Mouse (Mus musculus) frontal cortex, postnatal 36 days (tissue): ENCODE data around the gene Klrb1a.
"Not testable (repeated sequence)": the region's sequence is repeated elsewhere in the genome, so short reads cannot be mapped to it uniquely, and the experiment has no call there.

Source experiments
- DNase-seq, 2 experiments: peaks; one replicate each; pipeline ENCODE4 v3.0.0; 2022; ENCODE audit warnings: low spot score in 2 of 2

Klrb1a gene

DNA sequence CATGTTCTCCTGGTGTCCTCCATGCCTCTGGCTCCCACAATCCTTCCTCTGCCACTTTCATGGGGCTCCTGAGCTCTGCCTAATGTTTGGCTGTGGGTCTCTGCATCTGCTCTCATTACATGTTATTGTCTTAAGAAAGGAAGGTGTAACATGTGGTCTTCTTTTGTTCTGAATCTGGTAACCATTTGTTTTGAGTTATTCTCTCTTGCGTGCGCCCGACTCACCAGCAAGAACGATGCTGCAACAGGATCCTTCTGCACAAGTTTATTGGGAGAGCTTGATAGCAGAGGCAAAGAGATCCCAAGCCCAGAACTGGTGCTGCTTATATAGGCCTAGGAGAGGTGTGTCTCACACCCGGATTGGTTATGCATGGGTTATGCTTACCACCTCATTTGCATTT, at the start of gene Klrb1a:
Klrb1a (minus strand) TSS at position 101 of the 400 bp plus-strand sequence.
- DNase-seq: not testable (repeated sequence)

DNA sequence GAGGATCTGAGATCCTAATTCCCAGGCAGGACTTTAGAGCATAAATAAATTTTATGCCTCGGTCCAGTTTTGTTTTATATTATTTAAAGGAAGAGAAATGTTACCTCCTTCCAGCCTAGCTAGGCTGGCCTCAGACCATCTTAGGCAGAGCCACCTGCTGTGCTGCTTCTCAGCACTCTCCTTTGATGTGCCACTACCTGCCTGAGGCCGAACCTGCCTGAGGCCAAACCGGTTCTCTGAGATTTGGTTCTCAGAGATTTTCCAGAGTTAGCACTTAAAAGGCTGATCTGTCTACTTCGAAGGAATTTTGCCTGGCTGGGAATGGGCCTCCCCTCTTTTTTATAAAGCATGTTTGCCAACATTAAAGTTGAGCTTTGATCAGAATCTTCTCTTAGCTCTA, 46.6 kb upstream of the Klrb1a start:
- DNase-seq: no peak

DNA sequence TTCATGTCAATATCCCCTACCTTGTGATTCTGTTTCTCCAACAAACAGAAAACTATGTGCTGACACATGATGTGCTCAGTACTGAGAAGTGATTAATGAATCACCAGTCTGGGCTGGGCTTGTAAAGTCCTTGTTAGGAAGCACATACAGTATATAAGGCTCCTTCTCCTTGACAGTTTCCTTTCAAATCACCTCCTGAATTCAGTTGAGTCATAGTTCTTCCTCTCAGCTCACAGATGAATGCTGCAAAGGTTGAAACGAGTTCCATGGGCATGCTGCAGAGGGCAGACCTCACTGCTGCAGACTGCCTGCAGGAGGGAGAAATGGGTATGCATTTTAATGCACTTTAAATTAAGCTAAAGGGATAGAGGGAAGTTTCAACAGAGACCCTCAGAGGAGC, 38.9 kb upstream of the Klrb1a start, which contains the start of gene Clec2h:
Clec2h (plus strand) TSS at position 180 of the 400 bp plus-strand sequence.
- DNase-seq: no peak

DNA sequence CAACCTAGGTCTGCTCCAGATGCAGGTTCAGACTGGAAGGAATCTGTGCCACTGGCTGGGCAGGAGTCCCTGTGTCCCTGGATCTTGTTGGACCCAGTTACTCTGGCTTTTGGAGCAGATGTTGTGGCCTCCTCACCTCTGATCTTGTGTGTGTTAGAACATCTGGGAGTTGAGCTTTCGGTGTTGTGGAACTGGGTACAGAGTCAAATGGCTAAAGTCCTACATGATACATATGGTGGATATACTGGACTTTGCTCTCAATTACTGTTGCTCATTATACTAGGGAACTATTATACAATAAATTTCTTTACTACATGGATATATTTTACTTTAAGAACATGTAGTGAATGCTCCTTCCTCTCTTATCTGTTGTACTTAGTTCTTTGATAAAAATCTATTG, 37.9 kb upstream of the Klrb1a start:
- DNase-seq: no peak

DNA sequence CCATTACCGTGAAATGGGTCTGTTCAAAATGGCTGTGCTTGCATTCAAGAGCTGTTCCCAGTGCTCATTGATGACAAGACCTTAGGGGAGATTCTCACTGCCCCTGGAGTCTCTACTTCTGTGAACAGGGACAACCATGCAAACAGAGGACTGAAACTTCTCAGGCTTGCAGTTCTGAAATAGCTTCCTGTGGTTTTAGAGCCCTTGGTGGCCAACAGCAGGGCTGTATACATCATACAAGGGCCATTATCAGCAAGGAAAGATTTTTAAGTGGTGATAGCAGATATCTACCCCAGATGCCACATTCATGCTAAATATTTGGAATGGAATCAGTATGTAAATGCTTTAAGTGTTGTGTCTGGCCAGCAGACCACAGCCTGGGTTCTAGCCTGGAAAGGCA, 29.6 kb upstream of the Klrb1a start:
- no peak for DNase-seq

DNA sequence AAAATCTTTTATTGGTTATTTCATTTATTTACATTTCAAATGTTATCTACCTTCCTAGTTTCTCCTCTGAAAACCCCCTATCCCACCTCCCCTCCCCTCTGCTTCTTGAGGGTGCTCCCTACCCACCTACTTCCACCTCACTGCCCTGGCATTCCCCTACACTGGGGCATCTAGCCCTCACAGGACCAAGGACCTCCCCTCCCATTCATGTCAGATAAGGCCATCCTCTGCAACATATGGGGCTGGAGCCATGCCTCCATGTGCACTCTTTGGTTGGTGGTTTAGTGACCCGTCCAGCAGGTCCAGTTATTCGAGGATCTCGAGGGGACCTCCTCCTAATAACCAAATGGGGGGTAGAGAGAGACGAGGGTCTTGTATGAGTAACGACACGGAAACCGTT, 27.5 kb upstream of the Klrb1a start:
- DNase-seq: not testable (repeated sequence)

DNA sequence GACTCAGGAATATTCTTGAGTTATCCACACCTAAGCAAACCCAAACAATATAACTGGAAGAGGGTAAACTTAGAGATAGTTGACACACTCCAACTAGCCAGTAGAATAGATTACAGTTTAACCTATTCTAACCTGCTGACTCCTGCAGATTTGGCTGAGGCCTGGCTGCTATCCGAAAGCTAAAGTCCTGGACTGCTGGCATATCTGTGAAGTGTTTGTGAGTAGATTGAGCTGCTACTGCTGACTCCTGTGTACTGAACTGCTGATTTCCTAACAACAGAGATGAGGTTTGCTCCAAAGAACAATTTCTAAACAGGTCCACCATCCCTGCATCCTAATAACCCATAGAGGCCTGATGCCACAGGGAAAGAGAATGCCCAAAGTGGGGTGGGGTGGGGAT, 26.9 kb upstream of the Klrb1a start:
- no peak for DNase-seq

DNA sequence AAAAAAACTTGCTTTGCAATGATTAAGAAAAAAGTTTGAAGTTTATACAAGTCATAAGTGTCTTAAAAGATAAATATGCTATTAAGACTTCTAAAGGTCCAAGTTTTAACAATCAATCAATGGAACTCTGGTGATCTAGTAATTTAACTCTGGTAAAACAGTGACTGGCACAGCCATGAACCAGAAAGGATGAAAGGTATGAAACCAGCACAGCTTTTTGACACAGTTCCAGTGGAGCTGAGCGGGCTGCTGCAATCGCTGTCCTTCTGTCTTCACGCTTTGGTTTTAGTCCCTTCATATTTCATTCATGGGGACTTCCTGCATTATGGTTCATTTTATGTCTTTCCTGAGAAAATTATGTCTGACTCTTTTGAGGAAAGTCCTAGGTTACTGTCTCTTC, 26.3 kb upstream of the Klrb1a start:
- no peak for DNase-seq

DNA sequence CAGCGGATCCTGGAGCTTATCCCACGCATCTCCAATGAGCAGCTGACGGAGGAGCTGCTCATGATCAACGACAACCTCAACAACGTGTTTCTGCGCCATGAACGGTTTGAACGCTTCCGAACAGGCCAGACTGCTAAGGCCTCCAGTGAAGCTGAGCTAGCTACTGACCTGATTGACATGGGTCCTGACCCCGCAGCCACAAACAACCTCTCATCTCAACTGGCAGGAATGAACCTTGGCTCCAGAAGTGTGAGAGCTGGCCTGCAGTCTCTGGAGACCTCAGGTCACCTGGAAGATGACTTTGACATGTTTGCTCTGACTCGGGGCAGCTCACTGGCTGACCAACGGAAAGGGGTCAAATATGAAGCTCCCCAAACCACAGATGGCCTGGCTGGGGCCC, 22.4 kb upstream of the Klrb1a start:
- not testable (repeated sequence) for DNase-seq

DNA sequence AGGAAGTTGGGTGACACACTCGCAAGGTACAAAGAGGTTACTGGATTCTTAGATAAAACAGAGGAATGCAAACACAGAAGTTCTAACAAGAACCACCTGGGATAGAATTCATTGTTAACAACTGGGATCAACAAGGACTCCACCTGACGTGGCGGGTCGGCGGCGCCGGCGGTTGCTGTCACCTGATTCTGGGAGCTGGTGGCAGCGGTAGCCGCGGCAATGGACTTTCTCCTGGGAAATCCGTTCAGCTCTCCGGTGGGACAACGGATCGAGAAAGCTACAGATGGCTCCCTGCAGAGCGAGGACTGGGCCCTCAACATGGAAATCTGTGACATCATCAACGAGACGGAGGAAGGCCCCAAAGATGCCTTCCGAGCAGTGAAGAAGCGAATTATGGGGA, 21.4 kb upstream of the Klrb1a start:
- not testable (repeated sequence) for DNase-seq

DNA sequence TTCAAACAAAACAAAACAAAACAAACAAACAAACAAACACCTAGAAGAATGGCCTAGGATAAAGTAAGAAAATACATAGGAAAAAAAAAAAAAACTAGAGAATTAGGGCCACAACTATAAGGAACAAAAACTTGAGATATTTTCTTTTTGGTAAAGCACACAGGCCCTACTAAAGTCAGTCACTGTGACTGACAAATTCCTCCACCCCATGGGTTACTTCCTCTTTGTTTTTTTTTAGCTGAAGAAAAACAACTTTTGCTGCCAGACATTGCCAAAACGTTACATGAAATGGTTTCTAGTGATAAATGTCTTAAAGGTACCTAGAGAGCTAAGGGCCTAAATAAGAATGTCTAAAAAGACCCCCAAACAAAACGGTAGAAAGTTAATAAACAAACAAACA, 20.7 kb upstream of the Klrb1a start:
- no peak for DNase-seq

DNA sequence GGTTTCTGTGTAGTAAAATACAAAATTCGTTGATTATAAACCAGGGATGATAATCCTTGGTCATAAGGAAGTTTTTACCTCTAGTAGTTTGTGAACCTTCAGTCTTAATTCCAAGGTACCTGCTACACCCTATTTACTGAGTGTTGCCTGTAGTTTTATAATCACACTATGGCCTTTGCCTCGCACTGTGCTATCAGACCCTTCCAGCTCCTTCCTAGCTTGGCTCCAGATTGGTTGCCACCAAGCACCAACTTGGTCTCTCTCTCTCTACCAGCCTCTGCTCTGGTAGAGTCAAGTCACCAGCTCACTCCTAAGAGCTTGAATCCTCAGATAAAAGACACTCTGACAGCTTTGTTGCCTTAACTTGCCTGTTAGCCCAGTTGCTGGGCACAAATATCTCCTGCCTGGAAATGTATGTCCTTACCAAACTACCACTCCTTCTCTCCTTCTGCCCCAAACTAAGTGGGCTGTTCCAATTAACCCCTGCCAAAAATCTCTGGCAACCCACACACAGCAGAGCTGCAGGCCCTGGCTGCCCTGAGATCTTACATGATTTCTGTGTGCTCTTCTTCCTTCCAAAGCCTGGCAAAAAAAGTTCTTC, 17.9 kb upstream of the Klrb1a start:
- DNase-seq: no peak

DNA sequence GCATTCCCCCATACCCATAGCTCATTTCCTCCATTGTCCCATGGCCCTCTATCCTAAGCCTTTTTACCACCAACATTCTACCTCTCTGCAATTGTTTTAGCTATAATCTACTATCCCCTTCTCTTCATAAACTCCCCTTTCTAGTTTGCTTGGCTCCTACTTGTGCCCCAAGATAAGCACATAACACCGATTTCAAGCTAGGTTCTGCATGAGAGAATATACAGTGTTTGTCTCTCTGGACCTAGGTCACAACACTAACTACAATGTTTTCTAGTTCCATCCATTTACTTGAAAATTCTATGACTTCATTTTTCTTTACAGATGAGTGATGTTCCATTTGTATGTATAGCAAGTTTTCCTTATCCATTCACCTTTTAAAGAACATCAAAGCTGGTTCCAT, 17.3 kb upstream of the Klrb1a start:
- DNase-seq: no peak

DNA sequence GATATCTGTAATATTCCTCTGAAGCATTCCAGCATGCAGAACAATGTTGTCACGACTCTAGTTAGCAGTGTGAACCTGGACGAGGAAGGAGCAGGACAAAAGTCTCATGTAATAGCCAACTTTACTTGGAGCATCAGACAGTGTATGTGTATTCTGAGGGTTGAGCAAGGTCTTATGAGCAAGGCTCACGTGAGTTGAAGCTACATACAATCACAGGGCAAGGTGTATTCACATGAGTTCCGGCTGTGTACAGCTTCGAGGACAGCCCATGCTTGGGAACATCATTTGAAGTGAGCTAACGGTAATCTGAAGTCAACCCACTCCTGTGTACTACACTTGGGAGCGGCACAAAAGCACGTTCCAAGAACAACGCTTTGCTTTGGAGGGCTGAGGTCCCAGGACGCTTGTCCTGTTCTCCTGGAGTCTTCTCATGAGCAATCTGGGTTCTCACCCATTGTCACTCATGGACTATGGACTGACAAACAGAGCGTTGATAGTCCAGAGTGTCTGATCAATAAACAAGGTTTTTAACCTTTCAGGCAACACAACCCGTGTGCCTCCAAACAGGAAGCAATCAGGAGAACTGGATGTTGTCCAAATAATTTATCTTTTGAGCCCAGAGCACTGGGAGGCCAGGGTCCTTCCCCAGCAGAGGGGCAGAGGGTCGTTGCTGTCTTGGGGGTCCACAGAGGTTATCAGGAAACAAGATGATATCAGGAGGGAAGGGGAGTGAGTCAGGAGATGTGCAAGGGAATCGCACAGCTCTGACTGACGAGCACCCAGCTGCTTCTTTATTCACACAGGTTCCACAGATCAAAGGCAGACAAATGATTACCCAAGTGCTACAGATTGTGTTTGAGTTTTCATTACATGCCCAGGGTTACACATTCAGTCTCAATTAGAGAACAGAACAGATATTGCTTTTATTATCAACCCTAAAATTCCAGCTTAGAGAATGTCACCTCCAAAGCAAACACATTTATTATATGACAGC, 7.9 kb upstream of the Klrb1a start:
- not testable (repeated sequence) for DNase-seq

DNA sequence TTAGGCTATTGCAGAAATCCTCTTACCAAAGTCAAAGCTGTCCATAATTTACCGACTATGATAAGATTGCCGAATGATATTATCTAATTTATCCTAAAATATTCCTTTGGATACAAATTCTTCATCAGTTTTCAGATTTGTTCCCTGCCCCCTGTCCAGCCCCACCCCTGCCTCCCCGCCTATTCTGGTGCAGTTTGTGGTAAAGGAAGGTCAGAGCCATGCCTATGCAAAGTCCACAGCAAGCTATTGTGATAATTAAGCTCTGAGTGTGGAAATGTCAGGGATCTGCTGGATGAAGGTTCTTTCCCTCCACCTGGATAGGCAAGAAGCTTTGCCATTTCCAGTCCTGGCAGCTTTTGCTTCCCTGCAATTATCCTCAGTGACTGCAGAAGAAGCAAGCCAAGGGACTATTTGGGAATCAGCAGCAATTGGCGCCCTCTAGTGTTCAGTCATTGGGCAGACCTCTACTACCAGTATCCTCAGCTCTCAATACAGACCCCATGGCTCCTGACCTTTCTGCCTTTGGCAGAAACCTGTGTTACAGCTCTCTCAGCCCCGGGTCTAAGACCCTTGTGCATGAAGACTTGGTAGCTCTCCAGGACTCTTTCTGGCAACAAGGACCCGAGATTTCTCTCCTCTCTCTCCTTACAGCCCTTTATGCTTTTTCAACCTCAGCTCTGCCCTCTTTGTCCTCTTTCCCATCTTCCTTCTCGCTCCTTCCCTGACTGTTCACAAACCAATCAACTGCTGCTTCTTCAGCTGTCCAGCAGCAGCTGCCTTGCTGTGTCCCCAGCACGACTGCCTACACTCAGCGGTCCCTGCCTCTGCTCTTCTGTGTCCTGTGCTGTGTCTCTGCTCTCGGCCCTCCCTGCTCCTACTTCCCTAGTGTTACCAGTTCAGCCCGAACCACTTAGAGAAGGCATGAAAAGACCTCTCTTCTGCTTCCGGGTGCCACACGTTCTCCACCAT, 6.7 kb upstream of the Klrb1a start:
- DNase-seq: peak; percentile 44 to 66

DNA sequence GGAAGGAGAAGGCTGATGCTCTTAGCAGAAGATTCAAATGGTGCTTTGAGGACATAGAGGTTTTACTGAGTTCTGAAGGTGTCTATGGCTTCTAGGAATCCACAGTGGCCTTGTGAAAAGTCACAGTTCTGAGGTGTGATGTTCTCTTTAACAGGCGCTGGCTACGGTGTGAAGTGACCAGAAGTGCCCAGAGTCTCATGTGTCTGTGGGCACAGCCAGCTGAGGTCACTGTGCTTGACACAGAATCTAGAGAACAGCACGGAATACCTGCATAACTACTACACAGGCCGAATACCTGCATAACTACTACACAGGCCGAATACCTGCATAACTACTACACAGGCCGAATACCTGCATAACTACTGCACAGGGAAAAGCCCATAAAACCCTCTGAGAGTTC, 1.9 kb upstream of the Klrb1a start:
- DNase-seq: not testable (repeated sequence)

DNA sequence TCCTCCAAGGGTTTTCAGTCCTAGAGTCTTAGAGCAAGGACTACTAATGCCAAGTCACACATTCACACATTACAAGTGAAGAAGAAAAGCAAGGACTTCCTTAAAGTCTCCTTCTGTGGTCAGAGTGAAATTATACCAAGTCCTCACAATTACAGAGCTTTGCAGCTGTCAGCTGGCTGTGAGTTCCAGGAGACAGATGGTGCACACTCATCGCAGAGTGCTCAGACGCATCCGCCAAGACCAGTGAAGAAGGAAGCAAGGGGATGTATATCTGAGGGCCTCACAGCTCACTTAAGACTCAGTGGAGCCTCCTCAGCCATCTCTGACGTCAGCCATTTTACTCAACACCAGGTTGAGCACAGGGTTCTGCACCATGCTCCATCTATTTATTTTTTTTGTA, 1.1 kb upstream of the Klrb1a start:
- peak in 1 of 2 experiments; percentile 45 for DNase-seq

DNA sequence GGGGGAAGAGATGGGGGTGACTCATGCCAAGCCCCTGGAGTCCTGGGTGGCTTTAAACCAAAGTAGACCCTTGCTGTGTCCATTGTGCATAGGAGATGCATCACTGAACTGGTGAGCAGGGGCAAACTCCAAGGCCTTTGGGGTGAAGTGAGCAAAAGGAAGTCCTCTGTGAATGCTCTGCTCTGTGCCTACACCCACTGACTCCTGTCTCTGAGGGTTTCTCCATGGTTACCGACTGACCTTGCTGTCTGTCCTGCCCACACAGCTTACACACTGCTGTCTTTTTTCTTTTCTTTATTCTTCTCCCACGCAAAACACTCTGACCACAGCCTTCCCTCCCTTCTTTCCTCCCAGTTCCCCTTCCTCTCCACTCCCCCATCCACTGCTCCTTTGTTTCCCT, 600 bp downstream of the Klrb1a start:
- DNase-seq: no peak

DNA sequence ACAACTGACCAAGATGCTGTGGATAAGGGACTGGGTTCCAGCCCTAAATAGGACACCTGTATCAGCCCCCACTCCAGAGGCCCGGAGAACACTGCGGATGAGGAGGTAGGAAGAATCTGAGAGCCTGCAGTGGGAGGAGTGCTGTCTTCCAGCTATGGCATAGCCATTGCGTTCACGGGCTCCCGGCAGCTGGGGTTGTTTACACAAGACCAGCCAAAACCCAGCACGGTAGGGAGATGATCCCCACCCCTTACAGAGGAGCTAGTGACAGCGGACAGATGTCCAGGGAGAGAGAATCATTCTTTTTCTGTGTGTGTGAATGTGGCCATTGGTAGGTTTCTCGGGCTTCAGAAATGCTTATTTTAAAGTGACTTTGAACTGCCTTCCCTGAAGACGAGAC, 17.0 kb downstream of the Klrb1a start:
- DNase-seq: no peak

DNA sequence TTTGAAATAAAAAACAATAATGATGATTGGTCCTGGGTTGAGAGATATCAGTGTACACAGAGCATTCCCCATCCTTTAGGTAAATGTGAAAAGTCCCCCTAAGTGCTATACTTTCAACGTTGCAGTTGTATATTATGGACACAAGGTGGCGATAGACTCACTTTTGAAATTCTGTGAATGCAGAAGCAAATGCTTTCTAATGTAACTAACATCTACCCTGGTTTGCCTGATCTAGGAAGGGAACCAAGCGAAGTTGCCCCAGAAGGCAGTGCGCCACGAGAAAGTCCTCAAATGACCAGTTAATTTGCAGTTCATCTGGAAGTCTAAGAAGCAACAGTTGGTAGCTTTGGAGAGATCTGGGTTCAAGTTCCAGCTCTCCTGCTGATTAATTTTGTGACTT, 18.8 kb downstream of the Klrb1a start:
- no peak for DNase-seq

DNA sequence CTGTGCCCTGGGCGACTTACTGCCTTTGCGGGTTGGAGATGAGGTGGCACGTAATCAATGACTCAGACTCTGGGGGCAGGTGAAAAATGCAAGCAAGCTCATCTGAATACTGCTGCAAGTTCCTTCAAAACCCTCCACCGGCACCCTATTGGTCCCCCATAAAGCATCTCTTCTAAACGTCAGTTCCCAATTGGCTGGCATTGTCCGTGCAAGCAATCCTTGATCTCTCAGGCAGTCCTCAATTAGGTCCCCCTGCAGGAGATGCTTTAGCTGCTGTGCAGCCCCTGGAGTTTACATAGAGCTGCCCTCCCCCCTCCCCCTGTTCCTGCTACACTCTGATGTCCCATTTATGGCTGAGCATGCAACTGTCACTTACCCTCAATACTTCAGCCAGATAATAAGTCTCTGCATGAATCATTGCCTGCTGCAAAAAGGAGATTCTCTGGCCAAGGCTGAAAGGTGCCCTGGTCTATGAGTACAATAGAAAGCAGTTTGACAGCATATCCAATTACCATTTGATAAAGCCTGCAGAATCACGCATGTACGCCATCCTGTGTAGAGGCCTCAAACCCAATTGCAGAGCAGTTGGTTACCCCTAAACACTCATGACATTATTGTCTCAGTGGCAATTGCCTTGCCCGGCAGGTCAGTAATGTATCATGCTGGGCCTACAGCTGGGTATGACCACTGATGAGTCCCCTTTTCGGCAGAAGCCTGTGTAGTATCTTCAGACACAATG, 20.7 kb downstream of the Klrb1a start:
- peak in 1 of 2 experiments; percentile 23 for DNase-seq
